Mouse (Mus musculus): ENCODE measurements at regions not wholly inside any gene's neighbourhood (a gene's known extent, or its start where the extent isn't known, plus 50 kb on each side); places are given as distances from the start of the nearest gene placed in this dataset.

GRCm38 (mm10) chr3:135971611-135972010, 146.5 kb downstream of the Slc39a8 start:
- DNase-seq (ENCODE audit: low spot score in 2 of 2) = peak; percentile 34 to 69

- peak; percentile 74 to 91 for DNase-seq (ENCODE audit: low spot score in 2 of 2)
These were observed 147.3 kb downstream of the Slc39a8 start for GRCm38 (mm10) chr3:135972413-135972812.

GRCm38 (mm10) chr3:135973243-135973642, 148.2 kb downstream of the Slc39a8 start:
- no peak for DNase-seq (ENCODE audit: low spot score in 2 of 2)

- DNase-seq (ENCODE audit: low spot score in 2 of 2) = no peak
These were observed 148.8 kb downstream of the Slc39a8 start for GRCm38 (mm10) chr3:135973842-135974241.

GRCm38 (mm10) chr3:135974769-135975168, 149.7 kb downstream of the Slc39a8 start:
- DNase-seq (ENCODE audit: low spot score in 2 of 2) = no peak

- DNase-seq (ENCODE audit: low spot score in 2 of 2) = no peak
These were observed 162.1 kb downstream of the Slc39a8 start for GRCm38 (mm10) chr3:135987171-135987570.

GRCm38 (mm10) chr3:135989281-135989680, 164.2 kb downstream of the Slc39a8 start:
- peak in 1 of 2 experiments; percentile 70 for DNase-seq (ENCODE audit: low spot score in 2 of 2)

- DNase-seq (ENCODE audit: low spot score in 2 of 2) = no peak
These were observed 165.3 kb downstream of the Slc39a8 start for GRCm38 (mm10) chr3:135990338-135990737.

GRCm38 (mm10) chr3:135990814-135991454, 165.9 kb downstream of the Slc39a8 start:
- no peak for DNase-seq (ENCODE audit: low spot score in 2 of 2)

GRCm38 (mm10) chr3:136000592-136001160, 175.6 kb downstream of the Slc39a8 start:
- DNase-seq (ENCODE audit: low spot score in 2 of 2) = no peak

Measured in layer of hippocampus, adult 18-20 months (tissue).